Mouse (Mus musculus) left cerebral cortex, adult 11 months (tissue): ENCODE data around the gene Obox5.
"Not testable (repeated sequence)": the region's sequence is repeated elsewhere in the genome, so short reads cannot be mapped to it uniquely, and the experiment has no call there.

Source experiments
- DNase-seq: peaks from one replicate; pipeline ENCODE4 v3.0.0; 2022; ENCODE audit warnings: low spot score

Gene Obox5

DNA sequence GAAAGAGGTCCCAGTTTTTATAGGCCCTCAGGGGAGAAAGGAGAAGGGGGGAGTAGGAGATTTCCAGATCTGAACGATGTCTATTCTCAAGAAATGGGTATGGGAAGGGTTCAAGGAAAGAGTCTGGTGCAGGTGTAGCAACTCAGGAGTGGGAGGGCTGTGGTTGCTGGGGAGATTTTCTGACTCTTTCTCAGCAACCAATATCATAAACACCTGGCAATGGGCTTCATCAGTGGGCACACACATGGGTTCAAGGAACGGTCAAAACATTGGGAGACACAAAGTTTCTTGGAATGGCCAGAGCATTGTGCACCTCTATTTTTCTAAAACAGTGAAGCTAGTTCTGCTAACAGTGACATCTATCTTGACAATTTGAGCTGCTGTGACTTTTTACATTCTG lies at the start of gene Obox5:
Obox5 (plus strand) TSS at position 301 of the 400 bp plus-strand sequence.
- not testable (repeated sequence) for DNase-seq

DNA sequence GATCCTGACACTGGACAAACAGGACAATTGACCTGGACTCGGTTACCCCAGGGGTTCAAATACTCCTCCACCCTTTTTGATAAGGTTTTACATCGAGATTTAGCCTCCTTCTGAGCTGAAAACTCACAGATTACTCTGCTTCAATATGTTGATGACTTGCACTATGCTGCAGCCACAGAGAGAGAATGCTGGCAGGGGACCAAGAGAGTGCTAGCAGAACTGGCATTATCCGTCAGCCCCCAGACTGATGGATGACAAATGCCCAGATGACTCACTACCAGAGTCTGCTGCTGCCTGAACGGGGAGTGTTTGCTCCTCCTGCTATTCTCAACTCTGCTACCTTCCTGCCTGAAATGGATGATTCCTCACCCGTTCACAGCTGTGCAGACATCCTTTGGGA lies 635 bp upstream of the Obox5 start:
- DNase-seq, result not testable (repeated sequence)
